Mouse (Mus musculus) neural tube, embryonic 14.5 days (tissue): ENCODE measurements around the gene Prr36. TPM values are rescaled to one million over a fixed set of nuclear protein-coding genes. Genes with fewer than 3 reads are reported as not detected.
"Not testable (repeated sequence)": the region's sequence is repeated elsewhere in the genome, so short reads cannot be mapped to it uniquely, and the experiment has no call there.

ENCODE experiments used
- ATAC-seq: fragments of 200-750 bp; cut with Nextera tagmentation; 2 replicates; pipeline ENCODE4 v1.8.0; 2017; ENCODE audit warnings: low read depth, mild to moderate bottlenecking, moderate TSS enrichment, moderate library complexity
- H3K27ac ChIP-seq: fragments of 300-500 bp; sonication (generic); 2 replicates; pipeline ENCODE4 v1.5.1; 2014; ENCODE audit warnings: low read depth, mild to moderate bottlenecking, control low read depth, low read length, moderate library complexity, mixed read lengths
- H3K27me3 ChIP-seq: fragments of 300-500 bp; sonication (generic); 2 replicates; pipeline ENCODE4 v1.6.1; 2014; ENCODE audit warnings: low read length; ENCODE audit not compliant: control insufficient read depth, insufficient read depth
- H3K36me3 ChIP-seq: fragments of 300-500 bp; sonication (generic); 2 replicates; pipeline ENCODE4 v1.6.1; 2014; ENCODE audit warnings: low read length, mixed read lengths; ENCODE audit not compliant: control insufficient read depth, insufficient read depth
- H3K4me1 ChIP-seq: fragments of 300-500 bp; sonication (generic); 2 replicates; pipeline ENCODE4 v1.6.1; 2014; ENCODE audit warnings: low read length; ENCODE audit not compliant: control insufficient read depth, insufficient read depth
- H3K4me2 ChIP-seq: fragments of 300-500 bp; sonication (generic); 2 replicates; pipeline ENCODE4 v1.6.1; 2014; ENCODE audit warnings: mild to moderate bottlenecking, low read depth, low read length, control low read depth
- H3K4me3 ChIP-seq: fragments of 300-500 bp; sonication (generic); 2 replicates; pipeline ENCODE4 v1.5.1; 2014; ENCODE audit warnings: low read depth, low read length, control low read depth, mixed read lengths
- H3K9ac ChIP-seq: fragments of 300-500 bp; sonication (generic); replicated peaks from 2 replicates; pipeline ENCODE4 v1.6.1; 2014; ENCODE audit warnings: low read depth, mild to moderate bottlenecking, control low read depth, low read length, mixed read lengths
- H3K9me3 ChIP-seq: fragments of 300-500 bp; sonication (generic); 2 replicates; pipeline ENCODE4 v1.6.1; 2016; ENCODE audit warnings: low read length; ENCODE audit not compliant: control insufficient read depth
- WGBS: fragments of 180-500 bp; shearing (Covaris S2); extraction: QIAGEN DNeasy Blood & Tissue Kit; methylation state at CpG from one replicate; pipeline ENCODE4 v1.1.7; 2014; 5-methylcytosine and 5-hydroxymethylcytosine counted together
- polyA plus RNA-seq: library from polyadenylated mRNA; unstranded; fragments of >200 nt; fragmentation: Nextera tagmentation; extraction: Ambion mirVana; gene quantifications from 2 replicates; pipeline ENCODE4 v1.2.1, GENCODE M21; 2014

Prr36 gene
- polyA plus RNA-seq, 1 experiment from 2014 or later, result 53.3 TPM

DNA sequence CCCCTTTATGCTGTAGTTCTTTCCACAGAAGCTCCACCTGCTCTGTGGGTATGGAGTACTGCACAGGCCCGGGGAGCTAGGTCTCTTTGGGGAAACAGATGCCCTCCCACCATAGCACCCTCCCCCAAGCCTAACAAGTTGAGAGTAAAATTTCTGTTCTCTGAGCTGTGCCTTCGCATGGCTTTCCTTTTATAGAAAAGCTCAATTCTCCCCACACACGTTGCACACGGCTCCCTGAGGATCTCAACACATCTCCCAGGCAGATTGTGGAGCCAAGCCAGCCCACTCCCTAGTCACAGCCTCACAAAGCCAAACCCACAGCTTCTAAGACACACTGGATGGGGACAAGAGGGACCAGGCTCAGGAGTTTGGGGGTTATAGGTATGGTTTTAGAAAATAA lies 39.7 kb upstream of the Prr36 start:
- Histone ChIP-seq H3K27me3 (no peaks in the 10 kb centered on the region), H3K27ac (peak overlapping the region; percentile 39), H3K9me3 (no peaks in the 10 kb centered on the region), H3K4me1 (peaks cover 31% of the 10 kb centered on the region), H3K36me3 (peaks cover 20% of the 10 kb centered on the region), H3K4me3 (peak overlapping the region; percentile 87; the same call in 1 of the 2 replicates), H3K9ac (peak overlapping the region; percentile 97; the same call in 1 of the 2 replicates), H3K4me2 (peak overlapping the region; percentile 65)
- ATAC-seq, result no peak
- WGBS, result 48% methylated on average over 4 of the region's 4 CpGs

DNA sequence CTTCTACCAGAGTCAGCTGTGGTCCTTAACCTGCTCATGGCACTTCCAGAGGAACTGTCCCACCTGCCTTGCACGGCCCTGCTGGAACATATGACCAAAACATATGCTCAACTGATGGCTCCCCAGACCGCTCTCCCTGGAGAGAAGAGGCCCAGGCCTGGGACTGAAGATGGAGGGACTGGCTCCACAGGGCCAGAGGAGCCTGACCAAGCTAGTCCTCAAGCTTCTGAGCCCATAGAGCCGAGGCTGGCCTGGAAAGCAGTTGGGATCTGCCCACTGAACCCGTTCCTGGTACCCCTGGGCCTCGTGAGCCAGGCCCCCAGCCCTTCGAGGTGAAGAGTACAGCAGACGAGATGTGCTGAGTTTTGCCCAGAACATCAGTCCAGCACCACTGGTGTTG lies 38.2 kb upstream of the Prr36 start:
- not testable (repeated sequence) for H3K27me3 ChIP-seq, H3K9me3 ChIP-seq, ATAC-seq, H3K4me2 ChIP-seq, H3K9ac ChIP-seq, H3K27ac ChIP-seq, H3K4me3 ChIP-seq
- Histone ChIP-seq H3K4me1 (peaks cover 31% of the 10 kb centered on the region), H3K36me3 (peaks cover 11% of the 10 kb centered on the region)
- 92% methylated on average over 7 of the region's 7 CpGs for WGBS

DNA sequence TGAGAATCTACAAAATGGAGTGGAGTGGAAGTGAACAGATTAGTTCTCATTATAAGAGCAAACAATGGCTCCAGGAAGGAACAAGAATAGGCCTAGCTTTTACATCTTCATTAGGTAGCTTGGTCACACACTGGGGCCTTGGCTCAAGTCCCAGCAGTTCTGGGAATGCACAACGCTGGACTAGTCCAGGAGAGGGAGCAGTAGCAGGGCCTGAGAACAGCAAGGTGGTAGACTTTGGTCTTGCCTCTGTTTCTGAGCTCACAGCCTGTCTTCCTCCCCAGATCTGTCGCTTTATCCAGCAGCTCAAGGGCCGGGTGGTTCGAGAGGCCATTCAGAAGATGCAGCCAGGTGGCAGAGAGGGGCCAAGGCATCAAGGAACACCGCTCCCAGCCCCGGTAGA lies 36.7 kb upstream of the Prr36 start:
- no peaks in the 10 kb centered on the region for H3K9me3 ChIP-seq
- WGBS, result 64% methylated on average over 6 of the region's 6 CpGs
- H3K4me2 ChIP-seq, result peak overlapping the region; percentile 47
- peaks cover 12% of the 10 kb centered on the region for H3K36me3 ChIP-seq
- peak overlapping the region; percentile 86; the same call in 1 of the 2 replicates for H3K9ac ChIP-seq
- no peak for ATAC-seq
- peak overlapping the region; percentile 92 for H3K4me3 ChIP-seq
- H3K4me1 ChIP-seq, result peaks cover 22% of the 10 kb centered on the region
- H3K27me3 ChIP-seq, result no peaks in the 10 kb centered on the region
- H3K27ac ChIP-seq, result peak overlapping the region; percentile 88

DNA sequence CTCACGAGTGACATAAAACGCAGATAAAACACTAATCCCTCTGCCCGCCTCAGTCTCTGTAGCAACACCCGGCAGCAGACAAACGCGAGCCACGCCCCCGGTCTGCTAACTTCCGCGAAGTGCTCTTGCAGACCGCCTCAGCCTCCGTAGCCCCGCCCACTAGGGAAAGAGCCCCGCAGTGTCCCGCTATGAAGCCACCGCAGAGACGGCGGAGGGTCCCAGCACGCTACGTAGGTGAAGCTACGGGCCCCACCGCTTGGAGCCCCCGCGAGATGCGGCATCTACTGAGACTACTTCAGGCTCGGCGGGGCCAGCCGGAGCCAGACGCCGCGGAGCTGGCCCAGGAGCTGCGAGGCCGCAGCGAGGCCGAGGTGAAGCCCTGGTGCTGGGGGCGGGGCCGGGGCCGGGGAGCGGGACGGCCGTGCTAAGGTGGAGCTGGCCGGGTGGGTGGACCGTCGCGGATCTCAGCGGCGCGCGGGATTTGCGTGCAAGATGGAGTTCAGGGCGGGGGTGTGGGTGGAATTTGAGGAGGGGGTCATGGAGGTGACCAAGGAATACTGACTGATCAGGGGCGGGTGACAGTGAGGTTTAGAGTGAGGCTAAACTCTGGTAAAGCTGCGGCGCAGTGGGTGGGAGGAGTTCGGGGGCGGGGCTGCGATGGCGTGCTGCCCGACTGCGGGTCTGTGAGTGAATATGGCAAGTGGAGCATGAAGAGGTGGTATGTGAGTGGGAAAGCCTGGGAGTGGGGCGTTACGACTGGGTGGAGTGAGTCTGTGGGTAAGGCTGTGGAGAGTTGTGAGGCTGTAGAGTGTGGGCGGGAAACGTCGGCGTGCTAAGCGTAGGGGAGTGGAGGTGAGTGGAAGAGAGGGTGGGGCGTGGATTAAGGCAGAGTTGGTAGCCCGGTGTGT lies 35.9 kb upstream of the Prr36 start, which contains the start of gene Snapc2:
Gene Snapc2 (plus strand): TSS at position 147 of the 908 bp plus-strand sequence.
- Histone ChIP-seq H3K9me3 (no peaks in the 10 kb centered on the region), H3K9ac (peak within 1 kb of the TSS; percentile 86), H3K27me3 (no peaks in the 10 kb centered on the region), H3K4me2 (peak within 1 kb of the TSS; percentile 47), H3K27ac (peak within 1 kb of the TSS; percentile 88), H3K4me3 (peak within 1 kb of the TSS; percentile 92), H3K4me1 (peaks cover 22% of the 10 kb centered on the region), H3K36me3 (peaks cover 17% of the 10 kb centered on the region)
- ATAC-seq, result peak; percentile 89
- WGBS, result under 1% methylated on average over 69 of the region's 69 CpGs

DNA sequence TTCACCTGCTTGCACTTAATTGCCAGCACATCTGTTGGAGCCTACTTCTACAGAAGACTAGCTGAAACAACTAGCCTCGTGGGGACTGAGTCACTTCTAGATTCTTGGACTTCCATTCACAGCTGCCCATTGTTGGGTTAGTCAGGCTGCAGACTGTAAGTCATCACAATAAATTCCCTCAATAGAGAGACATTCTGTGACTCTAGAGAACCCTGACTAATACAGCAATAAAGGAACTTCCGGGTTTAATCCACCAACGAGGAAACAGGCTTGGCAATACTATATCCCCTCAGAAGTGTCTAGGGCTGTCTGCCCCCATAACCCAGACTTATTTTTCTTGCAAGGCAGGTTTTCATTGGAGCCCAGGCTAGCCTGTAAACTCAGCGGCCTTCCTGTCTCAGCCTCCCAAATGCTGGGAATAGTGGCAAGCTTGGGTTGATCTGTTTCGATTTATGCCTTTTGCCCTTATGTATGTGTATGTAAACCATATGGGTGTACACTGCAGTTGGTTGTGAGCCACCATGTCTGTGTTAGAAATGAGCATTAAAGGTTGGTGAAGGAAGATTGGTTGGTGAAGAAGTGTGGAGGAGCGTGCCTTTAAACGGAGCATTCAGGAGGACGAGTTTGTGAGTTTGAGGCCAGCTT lies 35.0 kb upstream of the Prr36 start:
- H3K4me1 ChIP-seq, result peaks cover 13% of the 10 kb centered on the region
- no peaks in the 10 kb centered on the region for H3K9me3 ChIP-seq
- peak overlapping the region; percentile 86; the same call in 1 of the 2 replicates for H3K9ac ChIP-seq
- 0 out of 2 replicates have a peak, but pooled peaks have one; percentile 0 for ATAC-seq
- peak overlapping the region; percentile 88 for H3K27ac ChIP-seq
- H3K36me3 ChIP-seq, result peaks cover 21% of the 10 kb centered on the region
- H3K4me3 ChIP-seq, result peak overlapping the region; percentile 92
- no peaks in the 10 kb centered on the region for H3K27me3 ChIP-seq
- H3K4me2 ChIP-seq, result peak overlapping the region; percentile 47
- 45% methylated on average over 8 of the region's 8 CpGs for WGBS

DNA sequence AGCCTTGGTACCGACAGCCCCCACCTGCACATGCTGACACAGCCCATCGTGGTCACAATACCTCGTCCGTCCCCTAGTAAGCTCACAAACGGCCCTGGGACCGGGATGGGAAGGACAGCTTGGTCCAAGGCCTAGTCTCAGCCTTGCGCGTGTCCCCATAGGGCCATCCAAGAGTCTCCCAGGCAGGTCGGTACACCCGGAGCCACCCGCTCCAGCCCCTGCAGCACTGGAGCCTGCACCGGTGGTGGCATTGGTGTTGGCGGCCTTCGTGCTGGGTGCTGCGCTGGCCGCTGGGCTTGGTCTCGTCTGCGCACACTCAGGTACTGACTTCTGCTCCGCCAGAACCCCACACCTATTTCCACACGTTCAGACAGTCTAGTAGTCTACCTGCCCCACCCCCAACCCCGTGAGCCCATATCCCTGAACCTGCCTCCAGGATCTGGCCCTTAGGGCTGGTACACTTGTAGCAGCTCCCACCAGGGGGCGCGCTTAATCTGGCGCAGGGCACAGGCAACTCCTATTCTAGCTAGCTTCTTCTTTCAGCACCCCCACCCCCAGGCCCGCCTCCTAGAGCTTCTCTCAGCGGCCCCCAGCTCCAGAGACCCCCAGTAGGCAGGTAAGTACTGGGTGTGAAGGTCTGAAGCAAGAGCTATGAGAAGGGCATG lies 33.2 kb upstream of the Prr36 start:
- no peak overlapping the region for H3K4me3 ChIP-seq
- no peaks in the 10 kb centered on the region for H3K27me3 ChIP-seq
- no peak overlapping the region for H3K9ac ChIP-seq
- H3K4me2 ChIP-seq, result no peak overlapping the region
- WGBS, result 28% methylated on average over 26 of the region's 26 CpGs
- peak; percentile 9; the same call in 1 of the 2 replicates for ATAC-seq
- H3K27ac ChIP-seq, result no peak overlapping the region
- peaks cover 26% of the 10 kb centered on the region for H3K36me3 ChIP-seq
- peaks cover 7% of the 10 kb centered on the region for H3K4me1 ChIP-seq
- H3K9me3 ChIP-seq, result no peaks in the 10 kb centered on the region

DNA sequence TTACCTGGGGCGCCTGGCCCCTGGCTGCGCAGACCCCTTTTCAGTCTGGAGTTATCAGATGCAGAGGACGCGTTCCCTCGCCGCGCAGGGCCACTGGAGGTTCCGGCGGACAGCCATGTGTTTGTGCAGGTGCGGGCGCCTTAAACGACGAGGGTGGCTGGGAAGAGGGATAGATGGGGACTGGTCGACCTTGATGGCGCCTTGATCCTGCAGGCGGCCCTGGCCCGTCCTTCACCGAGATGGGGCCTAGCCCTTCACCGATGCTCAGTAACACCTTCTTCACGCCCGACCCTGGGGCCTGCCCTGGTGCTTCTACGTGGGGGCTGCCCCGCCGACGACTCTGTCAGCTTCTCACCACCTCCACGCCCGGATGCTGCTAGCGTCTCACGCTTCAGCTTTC lies 32.0 kb upstream of the Prr36 start:
- Histone ChIP-seq H3K36me3 (peaks cover 38% of the 10 kb centered on the region), H3K4me1 (peaks cover 4% of the 10 kb centered on the region), H3K9ac (no peak overlapping the region), H3K4me3 (no peak overlapping the region), H3K27ac (no peak overlapping the region), H3K9me3 (no peaks in the 10 kb centered on the region), H3K27me3 (no peaks in the 10 kb centered on the region), H3K4me2 (no peak overlapping the region)
- 12% methylated on average over 29 of the region's 29 CpGs for WGBS
- ATAC-seq, result no peak

DNA sequence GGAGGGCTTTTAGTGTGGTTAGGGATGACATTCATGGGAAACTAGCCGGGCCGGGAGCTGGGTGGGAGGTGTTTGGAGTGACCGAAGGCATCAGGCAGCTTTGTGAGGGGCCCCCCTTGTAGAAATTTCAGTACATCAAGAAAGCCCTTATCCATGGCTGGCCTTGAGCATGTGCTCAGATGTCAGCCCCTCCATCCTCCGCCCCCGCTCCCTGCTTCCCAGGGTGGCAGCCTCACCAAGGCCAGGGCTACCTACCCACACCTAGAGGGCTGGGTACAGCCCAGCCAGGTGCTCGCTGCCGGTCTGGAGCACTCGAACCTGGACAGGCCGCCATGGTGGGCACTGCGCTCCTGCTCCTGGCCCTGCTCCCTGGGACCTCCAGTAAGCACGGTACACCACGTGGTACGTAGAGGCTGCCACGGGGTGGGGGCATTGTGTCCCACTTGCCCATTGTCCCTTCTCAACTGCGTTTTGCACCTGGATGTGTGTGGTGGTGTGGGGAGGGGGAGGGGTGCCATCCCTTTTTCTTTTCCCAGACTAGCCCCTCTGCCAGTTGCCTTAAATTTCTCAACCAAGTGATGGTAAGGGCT lies 30.8 kb upstream of the Prr36 start, which contains the start of gene Tgfbr3l:
Gene Tgfbr3l (plus strand): TSS at position 264 of the 590 bp plus-strand sequence.
- H3K9me3 ChIP-seq, result no peaks in the 10 kb centered on the region
- 76% methylated on average over 15 of the region's 15 CpGs for WGBS
- no peak for ATAC-seq
- H3K4me3 ChIP-seq, result no peak within 1 kb of the TSS
- no peaks in the 10 kb centered on the region for H3K4me1 ChIP-seq
- peaks cover 45% of the 10 kb centered on the region for H3K36me3 ChIP-seq
- no peak within 1 kb of the TSS for H3K9ac ChIP-seq
- no peak within 1 kb of the TSS for H3K27ac ChIP-seq
- no peak within 1 kb of the TSS for H3K4me2 ChIP-seq
- no peaks in the 10 kb centered on the region for H3K27me3 ChIP-seq
